ENCODE assay signal across 8 mouse cellular contexts in genomic region chr9:107640257-107640772, GRCm38 (mm10). TPM values are rescaled to one million over a fixed set of nuclear protein-coding genes. Genes with fewer than 3 reads are reported as not detected.
DNase-seq lines count a peak whose midpoint lies in the region; ATAC-seq lines count a peak whose summit lies in the region.

No protein-coding gene starts in this region.

- no peak for ATAC-seq in erythroid progenitor cell, adult 5-6 weeks (replicated peaks; ENCODE audit: low FRiP score, poor library complexity, severe bottlenecking)
- no peak for ATAC-seq in frontal cortex, adult (ENCODE audit: low TSS enrichment)

- DNase-seq in kidney, adult 18-20 months = peak; percentile 9
- no peak for DNase-seq in kidney, adult 8-10 months
- peak; percentile 43 for DNase-seq in R1 (ENCODE audit: low read depth, low spot score)
- DNase-seq in kidney, postnatal 10 days = peak; percentile 44
- peak; percentile 66 to 72 for DNase-seq in monocyte, adult 2 months (ENCODE audit: low read depth in 1 of 2, low spot score in 2 of 2)
- no peak for DNase-seq in urinary bladder, postnatal 4 days (ENCODE audit: low spot score in 2 of 2)

RNA-seq across cellular contexts. Expression of gene Gnai2, which starts 5.1 kb away (rescaled TPM):
- 382 and 420 TPM in 2 replicates for total RNA-seq in erythroid progenitor cell, adult 5-6 weeks (2015; ENCODE audit: low replicate concordance)
- 334 and 357 TPM in 2 replicates for total RNA-seq in erythroid progenitor cell, adult 5-6 weeks (2017; ENCODE audit: low replicate concordance)

RNA-seq across cellular contexts. Expression of gene Slc38a3, which starts 29.0 kb away (rescaled TPM):
- not detected in 2 replicates for total RNA-seq in erythroid progenitor cell, adult 5-6 weeks (2015; ENCODE audit: low replicate concordance)
- total RNA-seq in erythroid progenitor cell, adult 5-6 weeks (2017; ENCODE audit: low replicate concordance) = not detected in 2 replicates

RNA-seq across cellular contexts. Expression of gene Sema3b, which starts 31.3 kb away (rescaled TPM):
- not detected in 2 replicates for total RNA-seq in erythroid progenitor cell, adult 5-6 weeks (2015; ENCODE audit: low replicate concordance)
- total RNA-seq in erythroid progenitor cell, adult 5-6 weeks (2017; ENCODE audit: low replicate concordance) = not detected in 2 replicates

RNA-seq across cellular contexts. Expression of gene Gnat1, which starts 39.2 kb away (rescaled TPM):
- total RNA-seq in erythroid progenitor cell, adult 5-6 weeks (2015; ENCODE audit: low replicate concordance) = not detected in 2 replicates
- total RNA-seq in erythroid progenitor cell, adult 5-6 weeks (2017; ENCODE audit: low replicate concordance) = 1.9 TPM in 1 of 2 replicates, not detected in the other

RNA-seq across cellular contexts. Expression of gene Ifrd2, which starts 52.9 kb away (rescaled TPM):
- 206 and 249 TPM in 2 replicates for total RNA-seq in erythroid progenitor cell, adult 5-6 weeks (2015; ENCODE audit: low replicate concordance)
- 122 and 166 TPM in 2 replicates for total RNA-seq in erythroid progenitor cell, adult 5-6 weeks (2017; ENCODE audit: low replicate concordance)

Comparison
In these comparisons a context has a peak if more than half of its experiments do, and no peak if none do; other contexts are left out.
1. DNase-seq: peak in kidney, adult 18-20 months (single experiment), R1 (single experiment), kidney, postnatal 10 days (single experiment) and monocyte, adult 2 months (2 of 2); none in kidney, adult 8-10 months (0 of 2) and urinary bladder, postnatal 4 days (0 of 2).